Mouse (Mus musculus) urinary bladder, postnatal 10 days (tissue): Measurements from ENCODE around the gene Cry2.

ENCODE experiments used
- DNase-seq: peaks from one replicate; pipeline ENCODE4 v3.0.0; 2022; ENCODE audit warnings: low spot score

Gene Cry2

DNA sequence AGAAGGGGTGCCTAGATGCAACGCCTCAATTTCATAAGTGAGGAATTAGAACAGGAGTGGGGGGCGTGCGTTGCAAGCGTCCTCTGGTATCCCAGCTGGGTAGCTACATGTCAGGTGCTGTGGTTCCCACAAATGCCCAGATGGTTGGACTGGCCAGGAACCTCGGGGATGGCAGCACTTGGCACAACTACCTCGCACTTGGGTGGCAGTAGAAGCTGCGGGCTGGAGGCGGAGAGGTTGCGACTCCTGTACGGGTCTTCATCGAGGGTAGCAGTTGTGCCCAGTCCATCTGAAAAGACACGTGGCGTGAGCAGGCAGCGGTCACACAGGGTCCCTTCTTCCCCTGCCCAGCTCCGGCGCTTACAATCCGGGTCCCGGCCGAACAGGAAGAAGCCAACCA lies 63.5 kb downstream of the Cry2 start:
- no peak for DNase-seq

GRCm38 (mm10) chr2:92367383-92368029 lies 66.3 kb downstream of the Cry2 start:
- DNase-seq, result no peak

GRCm38 (mm10) chr2:92365568-92365967 lies 68.3 kb downstream of the Cry2 start:
- DNase-seq, result no peak

DNA sequence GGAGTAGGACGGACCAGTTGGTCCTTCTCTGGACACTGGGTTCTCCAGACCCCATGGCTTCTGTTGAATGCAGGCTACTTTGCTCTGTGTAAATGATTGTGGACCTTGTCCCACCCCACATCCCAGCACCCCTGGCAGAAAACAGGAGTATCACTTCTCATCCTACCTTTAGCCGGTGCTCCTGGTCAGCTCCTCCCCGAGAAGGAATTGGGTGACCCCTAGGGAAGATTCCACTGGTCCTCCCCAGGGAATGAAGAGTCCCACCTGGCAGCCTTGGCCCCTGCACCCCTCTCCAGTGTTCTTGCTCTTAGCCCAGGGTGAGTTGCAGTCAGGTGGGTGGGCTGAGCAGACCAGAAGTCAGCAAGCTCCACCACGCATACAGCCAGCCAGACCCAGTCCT lies 69.8 kb downstream of the Cry2 start:
- DNase-seq, result no peak

GRCm38 (mm10) chr2:92362571-92363228 lies 71.1 kb downstream of the Cry2 start:
- DNase-seq, result no peak

DNA sequence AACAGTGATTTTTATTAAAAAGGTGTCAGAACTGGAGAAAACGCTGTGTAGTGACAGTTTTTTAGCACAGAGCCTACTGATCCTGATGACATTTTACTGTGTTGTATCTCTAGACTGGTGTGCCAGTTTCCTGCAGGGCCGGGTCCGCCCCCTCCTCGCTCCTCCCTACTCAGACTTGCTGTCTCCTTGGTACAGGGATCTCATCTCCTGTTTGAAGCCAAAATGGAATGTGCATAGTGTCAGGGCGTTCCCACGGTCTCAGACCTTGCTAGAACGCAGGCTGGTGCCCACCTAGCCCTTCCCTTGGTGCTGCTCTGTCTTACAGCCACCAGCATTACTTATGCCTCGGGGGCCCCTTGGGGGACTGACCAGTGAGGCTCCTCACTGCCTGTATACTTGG lies 72.0 kb downstream of the Cry2 start:
- no peak for DNase-seq

DNA sequence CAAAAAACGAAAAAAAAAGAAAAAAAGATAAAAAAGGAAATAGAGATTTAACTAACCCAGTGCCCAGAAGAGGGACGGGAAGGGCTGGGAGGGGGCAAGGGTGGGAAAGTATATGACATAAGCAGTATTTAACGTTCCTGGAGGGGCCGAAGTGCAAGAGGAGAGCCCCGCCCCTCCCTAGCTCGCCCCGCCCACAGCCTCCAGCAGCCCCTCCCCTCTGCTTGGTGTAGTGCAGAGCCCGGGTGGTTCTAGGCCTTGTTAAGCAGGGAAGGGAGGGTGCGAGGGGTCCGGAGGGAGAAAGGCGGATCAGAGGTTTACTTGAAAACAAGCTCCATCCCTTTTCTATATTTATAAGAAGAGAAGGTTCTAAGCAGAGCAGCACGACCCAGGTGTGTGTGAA lies 73.0 kb downstream of the Cry2 start:
- no peak for DNase-seq

DNA sequence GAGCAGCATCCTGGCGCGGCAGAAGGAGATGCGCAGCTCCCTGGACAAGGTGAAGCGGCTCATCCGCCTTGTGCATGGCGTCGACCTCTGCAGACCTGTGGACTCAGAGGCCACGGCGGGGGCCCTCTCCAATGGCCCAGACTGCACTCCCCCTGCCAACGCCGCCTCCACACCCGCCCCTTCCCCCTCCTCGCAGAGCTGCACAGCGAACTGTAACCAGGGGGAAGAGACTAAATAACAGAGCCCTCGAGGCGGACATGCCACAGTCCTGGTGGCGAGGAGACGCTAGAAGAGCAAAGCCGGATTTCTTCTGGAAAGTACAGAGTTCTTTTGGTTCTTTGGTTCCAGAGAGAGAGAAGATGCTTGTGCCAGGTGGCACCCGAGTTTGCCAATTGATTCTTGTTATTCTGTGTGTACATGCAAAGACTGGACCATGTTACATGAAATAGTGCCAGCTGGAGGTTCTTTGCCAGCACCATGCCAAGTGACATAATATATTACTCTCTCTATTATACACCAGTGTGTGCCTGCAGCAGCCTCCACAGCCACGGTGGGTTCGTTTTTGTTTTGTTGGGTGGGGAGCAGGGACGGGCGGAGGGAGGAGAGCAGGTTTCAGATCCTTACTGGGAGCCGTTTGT lies 73.5 kb downstream of the Cry2 start:
- no peak for DNase-seq

- DNase-seq, result no peak
Observed at GRCm38 (mm10) chr2:92359301-92359700, 74.5 kb downstream of the Cry2 start.

- no peak for DNase-seq
Observed at GRCm38 (mm10) chr2:92354224-92354623, 79.6 kb downstream of the Cry2 start.
